Mouse (Mus musculus) v-Abl transformed pro-B cells (cell line): Measurements from ENCODE around the gene Samd1.

Experiments used
- in situ Hi-C, 2 experiments: fragments of 400-800 bp; cut with MboI; formaldehyde crosslinking; loops; one replicate each; pipeline ENCODE4 v1.15.1; 2025; ENCODE audit not compliant: unreplicated experiment in 2 of 2

The Samd1 gene

DNA sequence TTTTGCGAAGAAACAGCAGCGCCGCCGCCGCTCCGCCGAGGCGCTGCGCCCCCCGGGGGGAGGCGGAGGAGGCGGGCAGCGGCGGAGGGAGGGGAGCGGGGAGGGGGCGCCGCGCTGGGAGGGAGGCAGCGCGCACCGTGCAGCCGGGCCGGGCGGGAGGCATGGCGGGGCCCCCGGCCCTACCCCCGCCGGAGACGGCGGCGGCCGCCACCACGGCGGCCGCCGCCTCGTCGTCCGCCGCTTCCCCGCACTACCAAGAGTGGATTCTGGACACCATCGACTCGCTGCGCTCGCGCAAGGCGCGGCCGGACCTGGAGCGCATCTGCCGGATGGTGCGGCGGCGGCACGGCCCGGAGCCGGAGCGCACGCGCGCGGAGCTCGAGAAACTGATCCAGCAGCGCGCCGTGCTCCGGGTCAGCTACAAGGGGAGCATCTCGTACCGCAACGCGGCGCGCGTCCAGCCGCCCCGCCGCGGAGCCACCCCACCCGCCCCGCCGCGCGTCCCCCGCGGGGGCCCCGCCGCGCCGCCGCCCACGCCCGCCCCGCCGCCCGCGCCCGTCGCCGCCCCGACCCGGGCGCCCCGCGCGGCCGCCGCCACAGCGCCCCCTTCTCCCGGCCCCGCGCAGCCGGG lies at the start of gene Samd1:
TSS of gene Samd1 (plus strand) at position 162 of the 631 bp plus-strand sequence.
- in situ Hi-C loops: no loop called here

DNA sequence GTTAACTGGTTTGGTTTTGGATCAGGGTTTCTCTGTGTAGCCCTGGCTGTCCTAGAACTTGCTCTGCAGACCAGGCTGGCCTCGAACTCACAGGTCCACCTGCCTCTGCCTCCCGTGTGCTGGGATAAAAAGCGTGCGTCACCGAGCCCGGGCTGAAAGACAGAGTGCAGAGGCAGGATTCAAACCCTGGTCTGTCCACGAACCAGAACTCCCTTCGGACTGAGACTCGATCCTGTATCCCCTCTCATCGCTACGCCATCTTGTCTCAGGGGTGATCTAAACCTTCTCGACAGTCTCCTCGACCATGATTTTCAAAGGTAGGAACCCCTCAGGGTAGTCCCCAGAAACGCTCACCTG lies 42.7 kb upstream of the Samd1 start:
- in situ Hi-C loops: loop anchor here in 1 of 2 experiments (10.0 kb wide), 1 partner anchor 60 kb away; no protein-coding TSS in a partner anchor

DNA sequence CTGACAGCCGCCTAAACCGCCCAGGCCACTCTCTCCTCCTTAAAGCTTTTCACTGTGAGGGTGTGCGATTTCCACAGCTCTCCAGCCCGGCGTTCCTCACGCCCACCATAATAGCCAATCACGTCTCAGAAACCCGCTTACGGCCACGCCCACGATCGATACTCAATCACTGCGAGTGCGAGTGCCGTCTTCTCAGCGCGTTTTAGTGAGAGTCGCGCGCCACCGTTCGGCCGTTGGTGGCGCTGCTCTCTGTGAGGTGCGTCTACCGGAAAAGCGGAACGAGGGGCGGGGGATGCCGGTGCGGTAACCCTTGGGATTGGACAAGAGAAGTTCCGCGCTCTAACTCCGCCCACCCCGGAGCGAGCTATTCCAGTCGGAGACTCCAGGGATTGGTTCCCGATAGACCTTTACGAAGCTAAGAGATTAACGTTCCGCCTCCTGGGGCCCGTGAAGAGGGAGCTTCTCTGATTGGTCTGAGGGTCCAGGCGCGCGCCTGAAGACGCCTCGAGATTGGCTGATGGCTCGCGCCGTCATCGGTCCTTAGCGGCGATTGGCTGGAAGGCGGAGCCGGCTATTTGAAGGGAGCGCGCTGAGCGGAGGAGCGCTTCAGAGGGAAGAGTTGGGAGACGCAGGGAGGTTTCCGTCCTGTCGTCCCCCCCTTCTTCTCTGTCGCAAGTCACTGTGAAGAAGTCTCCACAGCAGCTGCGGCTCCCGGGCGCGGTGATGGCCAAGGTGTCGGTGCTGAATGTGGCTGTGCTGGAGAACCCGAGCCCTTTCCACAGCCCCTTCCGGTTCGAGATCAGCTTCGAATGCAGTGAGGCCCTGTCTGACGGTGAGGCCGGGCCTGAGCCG lies 42.1 kb upstream of the Samd1 start, which contains the start of the genes Gm10644 and Asf1b:
TSS of gene Gm10644 (minus strand) at position 100 of the 852 bp plus-strand sequence.
TSS of gene Asf1b (plus strand) at position 402 of the 852 bp plus-strand sequence.
- in situ Hi-C loops: loop anchor here in 1 of 2 experiments (10.0 kb wide), 1 partner anchor 61 kb away; no protein-coding TSS in a partner anchor

DNA sequence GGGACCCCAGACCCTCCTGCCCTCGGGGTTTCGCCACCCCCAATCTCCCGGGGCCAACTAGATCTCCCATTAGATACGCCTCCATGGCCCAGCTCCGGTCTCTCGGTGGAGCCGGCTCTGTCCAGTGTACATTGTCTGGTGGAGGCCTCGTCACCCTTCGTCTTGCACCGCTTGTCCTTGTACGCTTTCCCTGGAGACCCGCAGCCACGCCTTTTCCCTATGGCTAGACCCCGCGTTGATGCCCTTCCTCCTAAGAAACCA lies 41.6 kb upstream of the Samd1 start:
- in situ Hi-C loops: loop anchor here in 1 of 2 experiments (10.0 kb wide), 1 partner anchor 61 kb away; no protein-coding TSS in a partner anchor

DNA sequence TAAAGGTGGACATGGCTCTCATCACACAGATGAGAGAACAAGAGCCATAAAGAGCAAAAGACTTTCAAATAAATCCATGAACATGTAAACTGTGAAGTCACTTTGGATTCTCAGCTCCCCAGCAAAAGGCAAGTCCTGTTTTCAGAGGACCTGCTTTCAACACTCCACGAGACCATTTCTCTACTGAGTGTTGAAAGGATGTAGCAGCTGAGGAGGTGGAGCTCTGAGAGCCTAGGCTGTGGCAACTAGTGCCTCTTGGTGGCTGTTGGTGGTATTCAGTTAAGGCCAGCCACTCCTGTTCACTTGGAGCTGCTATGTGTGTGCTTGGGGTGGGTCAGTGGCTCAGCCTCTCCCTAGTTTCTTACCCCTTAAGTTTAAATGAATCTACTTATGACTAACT lies 40.7 kb upstream of the Samd1 start:
- in situ Hi-C loops: loop anchor here in 1 of 2 experiments (10.0 kb wide), 1 partner anchor 62 kb away; no protein-coding TSS in a partner anchor

DNA sequence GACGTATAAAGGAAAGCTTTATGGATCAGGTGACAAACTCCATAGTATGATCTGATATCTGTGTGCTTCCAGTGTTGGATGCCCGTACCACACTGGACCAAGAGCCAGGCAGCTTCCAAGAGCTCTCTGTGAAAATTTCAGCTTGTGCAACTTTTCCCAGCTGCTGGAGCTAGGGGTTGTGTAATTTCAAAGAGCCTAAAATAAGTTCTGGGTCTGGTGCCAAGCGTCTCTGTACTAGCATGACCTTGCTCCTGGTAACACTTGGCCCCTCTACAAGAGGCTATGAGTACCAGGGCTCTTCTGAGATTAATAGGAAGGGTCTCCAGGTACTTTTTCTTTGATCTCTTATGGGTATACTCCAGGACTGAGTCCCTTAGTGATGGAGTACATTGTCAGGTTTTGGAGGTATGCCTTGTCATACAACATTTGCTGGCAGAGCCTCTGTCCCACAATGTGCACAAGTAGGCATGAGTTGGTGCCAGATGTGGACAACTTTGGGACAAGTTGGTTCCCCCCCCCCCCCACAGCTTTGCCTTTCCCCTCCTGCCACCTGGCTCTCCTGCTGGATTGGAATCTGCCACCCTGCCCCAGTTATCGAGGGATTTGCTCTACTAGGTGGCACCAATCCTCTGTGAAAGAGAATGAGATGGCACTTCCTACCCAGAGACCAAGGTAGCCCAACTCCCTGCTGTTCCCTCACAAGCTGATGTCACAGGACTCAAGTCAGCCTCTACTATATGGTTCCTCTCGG lies 33.3 kb upstream of the Samd1 start:
- in situ Hi-C loops: no loop called here

DNA sequence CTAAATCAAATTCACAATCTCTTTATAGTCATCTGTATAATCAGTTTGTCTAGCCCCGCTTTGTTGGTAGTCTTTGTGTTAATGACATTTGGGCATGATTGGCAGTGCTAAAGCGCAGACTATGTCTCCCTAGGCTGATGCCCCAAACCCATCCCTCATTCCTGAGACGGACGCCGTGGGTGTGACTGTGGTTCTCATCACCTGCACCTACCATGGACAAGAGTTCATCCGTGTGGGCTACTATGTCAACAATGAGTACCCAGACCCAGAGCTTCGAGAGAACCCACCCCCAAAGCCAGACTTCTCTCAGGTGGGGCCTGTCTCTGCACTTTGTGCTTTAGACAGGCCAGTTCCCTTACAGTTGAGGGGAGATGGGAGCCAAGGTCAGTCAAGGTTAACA lies 29.8 kb upstream of the Samd1 start:
- in situ Hi-C loops: no loop called here

DNA sequence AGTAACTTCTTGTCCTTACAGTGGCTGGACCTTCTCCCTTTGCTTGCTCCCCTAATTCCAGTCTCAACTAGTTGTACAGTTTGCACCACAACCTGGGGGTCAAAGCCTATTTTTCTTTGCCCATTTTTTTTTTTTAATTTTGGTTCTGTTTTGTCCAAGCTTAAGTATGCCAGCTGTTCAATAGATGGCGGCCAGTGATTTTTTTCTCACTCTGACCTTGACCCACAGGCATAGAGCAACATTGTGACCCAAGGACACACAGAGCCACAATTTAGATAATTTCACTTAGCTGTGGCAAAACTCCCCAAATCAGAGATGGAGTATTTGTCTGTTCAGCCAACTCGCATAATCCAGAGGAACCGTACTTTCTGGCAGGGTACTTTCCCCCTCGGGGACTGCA lies 26.4 kb upstream of the Samd1 start:
- in situ Hi-C loops: no loop called here

DNA sequence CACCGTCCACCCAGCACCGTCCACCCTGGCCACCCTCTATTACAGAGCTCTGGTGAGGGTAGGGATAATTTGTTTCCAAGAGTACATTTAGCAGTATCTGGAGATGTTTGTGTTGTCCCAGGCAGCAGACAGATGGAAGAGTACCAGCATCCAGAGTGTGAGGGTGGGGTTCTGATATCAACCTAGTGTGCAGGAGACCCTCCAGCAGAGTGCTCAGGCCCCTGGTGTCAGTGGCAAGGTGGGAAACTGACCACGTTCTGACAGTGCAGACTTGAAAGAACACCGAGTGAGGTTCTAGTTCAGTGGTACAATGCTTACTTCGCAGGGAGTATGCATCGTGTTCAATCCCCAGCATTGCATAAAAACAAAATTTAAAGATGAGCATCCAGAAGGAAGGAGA lies 25.8 kb upstream of the Samd1 start:
- in situ Hi-C loops: no loop called here

DNA sequence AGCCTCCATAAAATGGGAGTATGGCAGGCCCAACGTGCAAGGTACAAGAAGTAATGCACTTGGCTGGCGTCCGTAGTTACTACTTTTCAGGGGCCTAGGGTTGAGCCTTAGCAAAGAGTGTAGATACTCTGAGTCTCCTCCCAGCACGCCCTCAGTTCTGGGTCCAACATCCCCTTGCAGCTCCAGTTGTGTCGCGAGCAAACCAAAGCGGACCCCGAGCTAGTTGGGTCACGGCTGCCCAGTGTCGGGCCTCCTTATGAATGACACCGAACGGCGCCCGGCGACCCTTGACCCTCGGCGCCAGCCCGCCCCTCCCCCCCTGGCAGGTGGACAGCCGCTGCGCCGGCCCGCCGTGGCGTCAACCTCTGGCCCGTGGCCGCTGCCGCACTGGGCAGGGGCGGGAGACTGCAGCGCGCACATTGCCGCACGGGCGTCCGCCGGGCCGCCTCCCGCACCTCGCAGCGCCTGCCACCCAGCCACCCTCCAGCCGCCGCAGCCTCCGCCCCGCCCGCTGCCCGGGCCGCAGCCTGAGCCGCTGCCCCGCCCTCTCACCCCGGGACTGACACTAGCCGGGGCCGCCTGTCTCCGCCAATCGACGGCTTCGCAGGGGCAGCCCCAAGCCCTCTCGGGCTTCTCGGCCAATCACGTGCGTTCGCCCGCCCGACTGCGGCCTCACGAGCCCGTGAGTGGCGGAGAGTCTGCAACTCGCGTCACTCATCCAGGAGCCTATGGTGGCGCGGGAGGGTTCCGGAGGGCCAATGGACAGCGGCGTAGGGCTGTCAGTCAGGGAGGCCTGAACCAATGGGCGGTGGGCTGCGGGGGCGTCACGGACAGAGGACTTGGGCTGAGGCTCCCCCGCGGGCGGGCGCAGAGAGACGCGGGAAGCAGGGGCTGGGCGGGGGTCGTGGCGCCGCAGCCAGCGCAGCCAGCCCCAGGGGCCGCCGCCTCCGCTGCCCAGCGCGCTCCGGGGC lies 25.0 kb upstream of the Samd1 start, which contains the start of gene Prkaca:
TSS of gene Prkaca (plus strand) at position 844 of the 971 bp plus-strand sequence.
- in situ Hi-C loops: no loop called here

DNA sequence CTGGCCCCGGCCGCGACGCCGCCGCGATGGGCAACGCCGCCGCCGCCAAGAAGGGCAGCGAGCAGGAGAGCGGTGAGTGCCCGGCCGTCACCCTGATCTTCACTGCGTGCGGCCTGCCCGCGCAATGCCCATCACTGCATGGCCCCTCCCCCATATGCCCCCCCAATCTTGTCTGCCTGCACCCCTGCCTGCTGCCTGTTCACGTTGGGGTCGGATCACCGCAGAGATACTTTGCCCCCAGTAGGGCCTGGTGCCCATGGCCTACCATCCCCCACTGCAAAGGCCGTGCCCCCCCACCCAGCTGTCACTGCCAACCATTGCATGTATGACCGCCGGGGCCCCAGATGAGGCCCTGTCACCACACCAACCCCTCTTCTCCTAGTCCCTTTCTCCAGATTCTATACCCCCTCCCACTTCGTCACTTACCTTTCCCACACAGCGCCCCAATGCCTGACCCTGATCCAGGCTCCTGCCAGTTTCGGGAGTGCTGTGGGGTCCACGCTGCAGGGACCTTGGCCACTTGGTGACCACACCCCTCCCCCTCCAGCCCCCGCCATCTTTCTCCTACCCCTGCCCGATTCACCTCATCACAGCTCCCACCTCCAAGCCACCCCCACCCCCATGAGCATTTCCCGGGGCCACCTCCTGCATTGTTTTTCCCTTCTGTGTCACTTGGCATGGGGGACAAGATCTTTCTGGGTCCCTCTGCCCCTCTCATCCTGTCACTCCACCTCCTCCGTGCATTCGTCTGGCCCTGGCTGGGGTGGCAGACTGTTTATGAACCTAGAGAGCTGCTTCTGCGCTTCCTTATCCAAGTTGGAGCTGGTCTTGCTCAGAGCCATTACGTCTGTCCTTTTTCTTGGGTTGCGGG lies 24.1 kb upstream of the Samd1 start:
- in situ Hi-C loops: no loop called here

DNA sequence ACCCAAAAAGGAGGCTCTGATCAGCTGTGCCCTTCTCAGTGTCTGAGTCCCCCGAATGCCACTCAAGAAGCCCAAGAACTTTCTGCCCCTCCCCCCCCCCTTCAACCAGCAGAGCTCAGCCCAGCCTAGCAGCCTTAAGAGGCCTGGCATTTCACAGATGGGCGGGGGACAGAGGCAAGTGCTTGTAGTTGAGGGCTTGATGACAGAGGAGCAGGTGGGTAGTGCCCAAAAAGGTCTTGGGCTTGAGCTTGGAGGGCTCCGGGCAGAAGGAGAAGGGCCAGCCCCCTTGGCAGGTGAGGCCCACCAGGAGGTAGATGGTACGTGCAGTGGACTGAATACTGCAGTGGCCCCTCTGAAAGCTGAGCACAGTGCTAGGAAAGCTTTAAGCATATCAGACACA lies 23.0 kb upstream of the Samd1 start:
- in situ Hi-C loops: no loop called here

DNA sequence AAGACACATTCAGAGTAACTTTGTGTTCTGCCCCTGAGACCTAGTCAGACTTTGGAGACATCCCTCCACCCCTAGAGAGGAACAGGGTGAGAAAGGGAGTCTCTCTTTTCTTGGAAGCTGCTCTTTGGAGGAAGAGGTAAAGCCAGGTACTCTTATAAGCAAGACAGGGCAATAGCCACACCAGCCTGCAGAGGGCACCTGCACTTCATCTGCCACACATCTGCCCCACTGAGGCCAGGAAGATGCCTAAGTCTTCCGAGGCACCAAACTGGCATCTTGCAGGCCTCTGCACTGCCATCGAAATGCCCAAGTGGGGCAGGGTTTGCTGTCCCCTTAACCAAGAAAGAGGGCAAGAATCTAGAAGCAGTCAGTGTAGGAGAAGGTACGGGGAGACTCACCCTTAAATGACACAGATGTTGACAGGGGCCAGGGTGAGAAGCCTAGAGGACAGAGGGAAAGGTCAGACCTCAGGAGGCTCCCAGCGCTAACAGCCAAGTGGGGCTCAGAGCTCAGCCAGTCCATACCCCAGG lies 21.3 kb upstream of the Samd1 start:
- in situ Hi-C loops: no loop called here

DNA sequence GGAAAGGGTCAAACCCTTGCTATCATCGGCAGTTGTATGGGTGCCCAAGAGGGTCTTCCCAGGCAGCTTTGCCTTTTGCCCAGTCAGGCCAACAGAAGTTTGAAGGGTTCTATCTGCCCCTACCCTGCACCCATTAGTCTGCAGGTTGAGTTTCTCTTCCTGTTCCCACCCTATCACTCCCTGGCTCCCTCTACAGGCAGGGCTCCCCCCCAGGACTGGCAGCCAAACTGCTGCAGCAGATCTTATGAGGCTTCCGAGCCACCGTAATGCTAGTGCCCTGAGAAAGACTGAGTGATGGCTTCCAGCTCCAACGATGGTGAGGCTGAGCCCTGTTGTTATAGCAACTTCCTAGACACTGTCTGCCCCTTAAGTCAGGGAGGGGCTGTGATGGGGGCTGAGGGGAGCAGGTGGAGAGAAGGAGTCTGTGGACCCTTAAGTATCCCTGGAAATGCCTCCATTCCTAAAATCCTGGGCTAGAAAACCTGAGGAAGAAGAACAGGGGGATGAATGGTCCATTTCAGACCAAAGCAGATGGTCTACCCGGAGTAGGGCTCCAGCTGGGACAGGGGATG lies 20.6 kb upstream of the Samd1 start:
- in situ Hi-C loops: no loop called here

DNA sequence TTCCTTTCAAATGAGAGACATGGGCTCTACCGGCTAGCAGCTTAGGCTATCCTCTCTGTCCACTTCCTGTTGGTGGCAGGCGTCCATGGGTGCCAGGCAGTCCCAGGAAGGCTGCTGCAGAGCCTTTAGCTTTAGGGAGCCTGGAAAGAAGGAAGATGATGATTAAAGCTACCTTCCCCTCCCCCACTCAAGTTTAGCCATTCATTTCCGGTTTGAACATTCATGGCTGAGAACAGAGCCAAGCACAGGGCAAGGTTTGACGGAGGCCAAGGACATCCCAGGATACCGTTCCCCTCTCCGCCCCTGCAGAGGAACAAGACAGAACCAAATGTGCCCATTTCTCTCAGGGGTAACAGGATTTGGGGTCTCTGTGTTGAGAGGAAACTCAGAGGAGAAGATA lies 19.8 kb upstream of the Samd1 start:
- in situ Hi-C loops: no loop called here

DNA sequence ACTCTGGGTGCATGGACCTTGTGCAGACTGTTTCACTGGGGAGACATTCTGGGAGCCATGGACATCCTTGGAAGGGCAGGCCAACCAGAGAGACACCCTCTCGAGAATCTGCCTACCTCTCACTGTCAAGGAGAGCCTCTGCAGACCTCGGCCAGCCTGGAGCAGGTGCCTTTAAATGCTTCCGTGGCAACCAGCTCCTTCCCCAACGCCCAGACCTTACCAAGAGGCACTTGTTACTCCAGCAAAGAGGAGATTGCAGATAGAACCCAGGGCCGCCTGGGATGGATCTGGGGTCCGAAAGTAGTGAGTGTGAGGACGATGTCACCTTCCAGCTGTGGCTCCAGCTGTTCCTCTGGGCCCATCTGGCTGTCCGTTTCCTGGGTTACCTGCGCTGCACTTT lies 19.3 kb upstream of the Samd1 start:
- in situ Hi-C loops: no loop called here

DNA sequence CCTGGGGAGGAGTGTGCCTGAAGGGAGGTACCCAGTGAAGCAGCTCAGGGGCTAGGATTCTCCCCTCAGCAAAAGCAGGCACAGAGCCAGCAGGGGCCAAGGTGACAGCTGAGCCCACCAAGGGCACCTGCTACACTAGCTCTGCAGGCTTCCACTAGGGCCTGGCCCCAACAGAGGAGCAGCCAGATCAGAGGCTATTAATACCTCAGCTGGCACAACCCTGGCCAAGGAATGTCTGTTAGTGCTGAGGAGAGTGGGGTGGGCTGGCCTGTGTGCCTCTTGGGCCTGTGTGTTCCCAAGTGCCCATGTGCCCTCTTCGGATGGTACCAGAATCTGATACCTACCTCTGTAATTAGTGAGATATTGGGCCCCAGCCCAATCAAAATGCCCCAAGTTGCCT lies 17.2 kb upstream of the Samd1 start:
- in situ Hi-C loops: no loop called here

DNA sequence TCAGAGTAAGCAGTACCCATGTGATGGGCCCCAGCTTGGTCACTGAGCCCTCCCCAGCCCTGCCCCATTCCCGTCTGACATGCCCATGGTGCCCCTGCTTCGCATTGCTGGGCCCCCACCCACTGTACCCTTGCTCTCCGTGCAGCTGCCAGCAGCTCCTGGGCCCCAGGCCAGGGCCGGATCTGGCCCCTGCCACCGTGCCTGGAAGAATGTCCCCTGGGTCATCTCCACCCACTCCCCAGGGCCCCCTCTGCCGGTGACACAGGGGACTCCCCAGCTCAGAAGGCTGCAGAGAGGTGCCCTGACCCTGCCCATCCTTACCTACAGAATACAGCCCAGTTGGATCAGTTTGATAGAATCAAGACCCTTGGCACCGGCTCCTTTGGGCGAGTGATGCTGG lies 16.6 kb upstream of the Samd1 start:
- in situ Hi-C loops: no loop called here

DNA sequence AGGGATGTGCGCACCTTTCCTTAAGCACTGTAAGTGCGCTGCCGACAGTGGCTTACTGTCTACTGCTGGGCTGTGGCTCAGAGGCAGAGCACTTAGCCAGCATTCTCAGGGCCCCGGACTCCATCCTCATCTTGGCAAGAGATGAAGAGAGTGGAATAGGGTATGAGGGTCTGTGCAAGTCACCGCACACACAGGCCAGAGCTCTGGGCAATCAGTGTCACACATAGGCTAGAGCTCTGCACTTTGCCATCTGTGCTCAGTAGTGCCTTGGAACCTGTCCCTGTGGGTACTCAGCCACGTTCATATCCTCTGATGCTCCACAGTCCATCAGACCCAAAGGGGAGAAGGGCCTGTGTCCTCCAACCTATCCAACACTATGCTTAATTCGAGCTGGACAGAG lies 15.9 kb upstream of the Samd1 start:
- in situ Hi-C loops: no loop called here
